Mouse (Mus musculus) MEL (cell line): ENCODE data around the gene Rhbdd2. TPM values are rescaled to one million over a fixed set of nuclear protein-coding genes. Genes with fewer than 3 reads are reported as not detected.

Experiments used
- DNase-seq: peaks from one replicate; pipeline ENCODE4 v3.0.0; 2011; ENCODE audit warnings: low read depth, low spot score
- H3K27ac ChIP-seq: 2 replicates; pipeline ENCODE4 v1.5.1; 2012; ENCODE audit warnings: low read depth, mild to moderate bottlenecking, control low read depth, low read length, moderate library complexity; ENCODE audit not compliant: control insufficient read depth
- H3K27me3 ChIP-seq, 2 experiments: fragments of 150-350 bp in 1 of 2; sonication (generic) in 1 of 2; 2 replicates each; pipeline ENCODE4 v1.6.1; 2012; ENCODE audit warnings: low read length in 2 of 2, mild to moderate bottlenecking in 2 of 2, improper control_type of control experiment in 1 of 2, moderate library complexity in 1 of 2; ENCODE audit not compliant: insufficient read depth in 2 of 2, control insufficient read depth in 1 of 2
- H3K36me3 ChIP-seq, 2 experiments: 2 replicates each; pipeline ENCODE4 v1.6.1; 2012 to 2014; ENCODE audit warnings: low read length in 2 of 2, improper control_type of control experiment in 1 of 2, inconsistent platforms in 1 of 2, mild to moderate bottlenecking in 1 of 2; ENCODE audit not compliant: insufficient read depth in 2 of 2, control insufficient read depth in 1 of 2
- H3K4me1 ChIP-seq, 2 experiments: fragments of 150-350 bp in 1 of 2; sonication (generic) in 1 of 2; 2 replicates each; pipeline ENCODE4 v1.6.1; 2012; ENCODE audit warnings: low read length in 2 of 2, improper control_type of control experiment in 1 of 2, mild to moderate bottlenecking in 1 of 2; ENCODE audit not compliant: insufficient read depth in 2 of 2, control insufficient read depth in 1 of 2
- H3K4me3 ChIP-seq, 2 experiments: fragments of 150-350 bp in 1 of 2; sonication (generic) in 1 of 2; 2 replicates each; pipeline ENCODE4 v1.5.1; 2012; ENCODE audit warnings: low read depth in 2 of 2, low read length in 2 of 2, mild to moderate bottlenecking in 2 of 2, moderate library complexity in 2 of 2, control low read depth in 1 of 2, improper control_type of control experiment in 1 of 2; ENCODE audit not compliant: control insufficient read depth in 1 of 2, insufficient read depth in 1 of 2
- H3K79me2 ChIP-seq: 2 replicates; pipeline ENCODE4 v1.6.1; 2012; ENCODE audit warnings: mild to moderate bottlenecking, low read length, moderate library complexity; ENCODE audit not compliant: control insufficient read depth, poor library complexity, insufficient read depth
- H3K9ac ChIP-seq: 2 replicates; pipeline ENCODE4 v1.6.1; 2012; ENCODE audit warnings: low read depth, mild to moderate bottlenecking, control low read depth, low read length, moderate library complexity; ENCODE audit not compliant: control insufficient read depth, poor library complexity, severe bottlenecking
- H3K9me3 ChIP-seq: fragments of 150-350 bp; sonication (generic); replicated peaks from 2 replicates; pipeline ENCODE4 v1.6.1; 2012; ENCODE audit warnings: mild to moderate bottlenecking, low read length, improper control_type of control experiment, moderate library complexity; ENCODE audit not compliant: insufficient read depth
- CHD1 ChIP-seq: IDR thresholded peaks from 2 replicates; pipeline ENCODE4 v1.6.1; 2012; ENCODE audit warnings: low read depth, mild to moderate bottlenecking, inconsistent platforms, low read length, improper control_type of control experiment
- CHD2 ChIP-seq: IDR thresholded peaks from 2 replicates; pipeline ENCODE4 v1.6.1; 2011; ENCODE audit warnings: low read length, improper control_type of control experiment
- CTCF ChIP-seq, 3 experiments: IDR thresholded peaks in 2 of 3; conservative IDR thresholded peaks in 1 of 3; 2 replicates each; pipeline ENCODE4 v1.5.1; 2011 to 2012; ENCODE audit warnings: low read length in 3 of 3, low read depth in 2 of 3, mild to moderate bottlenecking in 2 of 3, improper control_type of control experiment in 1 of 3, inconsistent platforms in 1 of 3, mixed read lengths in 1 of 3, moderate library complexity in 1 of 3; ENCODE audit not compliant: control insufficient read depth in 1 of 3, insufficient read depth in 1 of 3, poor library complexity in 1 of 3, severe bottlenecking in 1 of 3
- HCFC1 ChIP-seq: IDR thresholded peaks from 2 replicates; pipeline ENCODE4 v1.6.1; 2012; ENCODE audit warnings: low read depth, mild to moderate bottlenecking, inconsistent platforms, low read length, improper control_type of control experiment, moderate library complexity
- MXI1 ChIP-seq: IDR thresholded peaks from 2 replicates; pipeline ENCODE4 v1.6.1; 2011; ENCODE audit warnings: mild to moderate bottlenecking, low read depth, low read length, improper control_type of control experiment
- POLR2A ChIP-seq, 2 experiments: IDR thresholded peaks; 2 replicates each; pipeline ENCODE4 v1.6.1; 2011 to 2012; ENCODE audit warnings: low read length in 2 of 2, mild to moderate bottlenecking in 2 of 2, control low read depth in 1 of 2, improper control_type of control experiment in 1 of 2, low read depth in 1 of 2, moderate library complexity in 1 of 2; ENCODE audit not compliant: control insufficient read depth in 1 of 2, insufficient read depth in 1 of 2, poor library complexity in 1 of 2
- POLR2AphosphoS5 ChIP-seq: IDR thresholded peaks from 2 replicates; pipeline ENCODE4 v1.6.1; 2012; ENCODE audit warnings: low read depth, borderline replicate concordance, mild to moderate bottlenecking, inconsistent platforms, low read length, moderate library complexity, mixed read lengths
- RCOR1 ChIP-seq: IDR thresholded peaks from 2 replicates; pipeline ENCODE4 v1.6.1; 2012; ENCODE audit warnings: low read depth, mild to moderate bottlenecking, inconsistent platforms, low read length, improper control_type of control experiment
- TBP ChIP-seq: IDR thresholded peaks from 2 replicates; pipeline ENCODE4 v1.8.0; 2011; ENCODE audit warnings: low read depth, low read length, improper control_type of control experiment
- UBTF ChIP-seq: IDR thresholded peaks from 2 replicates; pipeline ENCODE4 v1.6.1; 2012; ENCODE audit warnings: low read depth, mild to moderate bottlenecking, inconsistent platforms, low read length, improper control_type of control experiment, moderate library complexity, borderline replicate concordance; ENCODE audit not compliant: insufficient read depth
- USF1 ChIP-seq: IDR thresholded peaks from 2 replicates; pipeline ENCODE4 v1.6.1; 2014; ENCODE audit warnings: low read depth, mild to moderate bottlenecking, inconsistent platforms, low read length, improper control_type of control experiment, moderate library complexity
- USF2 ChIP-seq, 2 experiments: IDR thresholded peaks; 2 replicates each; pipeline ENCODE4 v1.6.1; 2011 to 2012; ENCODE audit warnings: improper control_type of control experiment in 2 of 2, low read length in 2 of 2, borderline replicate concordance in 1 of 2, inconsistent platforms in 1 of 2, low read depth in 1 of 2, mild to moderate bottlenecking in 1 of 2; ENCODE audit not compliant: insufficient read depth in 1 of 2
- ZMIZ1 ChIP-seq: IDR thresholded peaks from 2 replicates; pipeline ENCODE4 v1.6.1; 2012; ENCODE audit warnings: low read depth, mild to moderate bottlenecking, inconsistent platforms, low read length, improper control_type of control experiment, moderate library complexity
- ZNF384 ChIP-seq: IDR thresholded peaks from 2 replicates; pipeline ENCODE4 v1.6.1; 2012; ENCODE audit warnings: low read depth, mild to moderate bottlenecking, inconsistent platforms, low read length, improper control_type of control experiment
- polyA plus RNA-seq, 2 experiments: library from polyadenylated mRNA; stranded (reverse) in 1 of 2; unstranded in 1 of 2; fragments of >175 nt in 1 of 2; fragments of >200 nt in 1 of 2; gene quantifications; 2 replicates each; pipeline versions ENCODE4 v1.2.1 to v1.2.4; 2012; ENCODE audit warnings: low replicate concordance in 2 of 2, low read depth in 1 of 2; ENCODE audit not compliant: insufficient read length in 2 of 2, insufficient read depth in 1 of 2, missing spikeins in 1 of 2
- total RNA-seq: library from RNA; depleted of rRNA; stranded (reverse); fragments of 300-350 nt; gene quantifications from 2 replicates; pipeline ENCODE4 v1.2.3, GENCODE M21; 2012

The Rhbdd2 gene
- total and polyA plus RNA-seq, 3 experiments = 4.9 to 29.1 TPM; not detected in 1

GRCm38 (mm10) chr5:135666890-135667289 is 34.5 kb downstream of the Rhbdd2 start:
- TF ChIP-seq HCFC1 (no peak), TBP (0 out of 2 replicates have a peak, but pooled peaks have one; percentile 26), ZNF384 (peak; percentile 30; the same call in 1 of the 2 replicates), USF2 (IDR thresholded peaks at IDR 0.05; ENCODE audit: borderline replicate concordance in 1 of 2, insufficient read depth in 1 of 2, low read depth in 1 of 2, low read length in 2 of 2) (no peak)
- TF ChIP-seq, all 39 proteins: peak for 2
- H3K27ac ChIP-seq = no peak overlapping the region
- H3K9me3 ChIP-seq = no peaks in the 10 kb centered on the region
- H3K36me3 ChIP-seq = no peaks in the 10 kb centered on the region
- no peaks in the 10 kb centered on the region for H3K79me2 ChIP-seq
- H3K9ac ChIP-seq = no peak overlapping the region
- DNase-seq = no peak
- no peak overlapping the region for H3K4me3 ChIP-seq
- H3K4me1 ChIP-seq = no peaks in the 10 kb centered on the region
- peaks cover 0 to 6% of the 10 kb centered on the region in 2 experiments; a peak in 1 of 4 replicates for H3K27me3 ChIP-seq

- H3K79me2 ChIP-seq = no peaks in the 10 kb centered on the region
Observed at GRCm38 (mm10) chr5:135668071-135668470, 35.7 kb downstream of the Rhbdd2 start.

GRCm38 (mm10) chr5:135669741-135670275 is 37.4 kb downstream of the Rhbdd2 start, which contains the start of gene Por:
Por (plus strand) TSS chr5:135670033.
- Histone ChIP-seq H3K4me3 (peak within 1 kb of the TSS; percentile 13 to 31; a peak in 1 of 4 replicates), H3K36me3 (no peaks in the 10 kb centered on the region), H3K79me2 (no peaks in the 10 kb centered on the region), H3K4me1 (no peaks in the 10 kb centered on the region), H3K9ac (no peak within 1 kb of the TSS), H3K27ac (no peak within 1 kb of the TSS), H3K27me3 (peaks cover 0 to 6% of the 10 kb centered on the region in 2 experiments; a peak in 1 of 4 replicates), H3K9me3 (no peaks in the 10 kb centered on the region)
- no peak for TF ChIP-seq ZMIZ1
- no peak for TF ChIP-seq MXI1
- TF ChIP-seq RCOR1 = no peak
- no peak for TF ChIP-seq POLR2A (IDR thresholded peaks at IDR 0.05; ENCODE audit: control insufficient read depth in 1 of 2, insufficient read depth in 1 of 2, low read depth in 1 of 2, low read length in 2 of 2, poor library complexity in 1 of 2)
- TF ChIP-seq TBP = no peak
- no peak for TF ChIP-seq USF1
- TF ChIP-seq UBTF = no peak
- TF ChIP-seq CHD1 = no peak
- no peak for TF ChIP-seq CHD2
- peak; percentile 79 for DNase-seq

More at GRCm38 (mm10) chr5:135668071-135668470, 35.7 kb downstream of the Rhbdd2 start:
- Histone ChIP-seq H3K27ac (no peak overlapping the region), H3K9ac (no peak overlapping the region), H3K36me3 (no peaks in the 10 kb centered on the region), H3K27me3 (peaks cover 0 to 6% of the 10 kb centered on the region in 2 experiments; a peak in 1 of 4 replicates), H3K4me3 (no peak overlapping the region), H3K4me1 (no peaks in the 10 kb centered on the region), H3K9me3 (no peaks in the 10 kb centered on the region)
- no peak for DNase-seq
- TF ChIP-seq HCFC1 (no peak), RCOR1 (0 out of 2 replicates have a peak, but pooled peaks have one; percentile 37), CTCF (IDR thresholded peaks at IDR 0.05 in 2 of 3, conservative IDR thresholded peaks at IDR 0.05 in 1 of 3; ENCODE audit: control insufficient read depth in 1 of 3, insufficient read depth in 1 of 3, low read depth in 2 of 3, low read length in 3 of 3, poor library complexity in 1 of 3, severe bottlenecking in 1 of 3) (no peak), POLR2AphosphoS5 (no peak)
